Mouse (Mus musculus) cerebellum, postnatal 25 days (tissue): ENCODE data around the gene Mfsd13b.
"Not testable (repeated sequence)": the region's sequence is repeated elsewhere in the genome, so short reads cannot be mapped to it uniquely, and the experiment has no call there.

Experiments used
- DNase-seq, 2 experiments: peaks; one replicate each; pipeline ENCODE4 v3.0.0; 2021; ENCODE audit warnings: mixed read lengths in 2 of 2

The Mfsd13b gene

DNA sequence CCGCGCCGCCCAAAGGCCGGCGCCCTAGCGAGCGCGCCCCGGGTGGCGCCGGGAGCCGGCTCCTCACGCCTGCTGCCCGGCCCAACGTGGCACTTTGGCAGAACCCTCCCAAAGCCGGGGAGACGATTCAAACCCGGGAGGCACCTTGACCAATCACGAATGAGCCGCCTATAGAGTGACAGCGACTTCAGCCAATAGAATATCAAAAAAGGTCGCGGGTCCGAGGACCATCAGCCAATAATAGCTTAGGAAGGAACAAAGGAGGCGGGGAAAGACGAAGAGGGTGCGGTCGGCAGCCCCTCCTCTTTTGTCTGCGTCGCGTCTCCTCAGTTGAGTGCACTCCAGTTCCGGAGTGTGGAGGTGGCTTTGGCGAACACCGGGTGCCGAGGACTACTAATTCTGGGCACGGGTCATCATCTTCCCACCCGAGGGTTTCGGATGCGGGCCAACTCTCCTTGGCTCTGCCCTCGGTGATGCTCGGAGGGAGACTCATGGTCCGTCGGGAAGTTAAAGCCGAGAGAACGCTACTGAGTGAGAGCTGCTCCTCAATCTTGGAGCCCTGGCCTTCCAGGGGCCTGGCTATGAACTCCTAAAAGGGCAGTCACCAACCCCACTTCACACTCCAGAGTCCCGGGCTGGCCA, at the start of gene Mfsd13b, which contains the start of gene Cdr2:
TSS of gene Mfsd13b (plus strand) at position 310 of the 642 bp plus-strand sequence.
TSS of gene Cdr2 (minus strand) at position 113 of the 642 bp plus-strand sequence.
- DNase-seq = peak; percentile 93

DNA sequence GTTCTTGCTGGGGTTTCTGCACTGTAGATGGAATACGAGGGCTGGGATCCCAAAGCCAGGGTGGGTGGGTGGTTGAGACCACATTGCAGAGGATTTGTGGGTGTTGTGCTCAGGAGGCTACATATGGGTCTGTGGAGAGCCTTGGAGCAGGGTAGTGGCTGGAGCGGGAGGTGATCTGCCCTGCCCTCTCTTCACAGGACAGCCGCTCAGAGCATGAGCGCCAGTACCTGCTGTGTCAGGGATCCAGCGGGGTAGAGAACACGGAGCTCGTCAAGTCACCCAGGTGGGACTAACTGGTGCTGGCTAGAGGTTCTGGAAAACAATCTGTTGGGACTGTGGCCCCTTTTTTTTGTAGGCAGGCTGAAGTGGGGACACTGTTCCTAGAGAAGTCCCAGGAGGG, 49.2 kb upstream of the Mfsd13b start:
- DNase-seq = no peak

DNA sequence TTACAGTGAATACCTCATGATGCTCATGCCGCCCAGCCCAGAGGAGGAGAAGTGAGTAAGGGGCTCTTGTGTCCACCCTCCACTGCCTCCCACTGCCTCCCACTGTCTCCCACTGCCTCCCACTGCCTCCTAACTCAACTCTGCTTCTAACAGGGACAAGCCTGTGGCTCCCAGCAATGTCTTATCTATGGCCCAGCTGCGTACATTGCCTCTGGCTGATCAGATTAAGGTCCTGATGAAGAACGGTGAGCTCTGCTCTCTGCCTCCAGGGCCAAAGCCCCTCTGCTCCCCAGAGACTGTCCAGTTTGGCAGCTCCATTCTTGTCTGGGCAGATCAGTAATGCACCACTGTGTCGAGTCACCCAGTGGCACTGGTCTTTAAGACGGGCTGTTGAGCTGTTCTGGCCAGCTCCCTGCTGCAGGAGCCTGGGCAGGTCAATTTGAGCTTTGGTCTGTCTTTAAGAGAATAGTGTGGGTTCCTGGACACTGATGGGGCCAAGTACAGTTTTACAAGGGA, 48.6 kb upstream of the Mfsd13b start:
- no peak for DNase-seq

DNA sequence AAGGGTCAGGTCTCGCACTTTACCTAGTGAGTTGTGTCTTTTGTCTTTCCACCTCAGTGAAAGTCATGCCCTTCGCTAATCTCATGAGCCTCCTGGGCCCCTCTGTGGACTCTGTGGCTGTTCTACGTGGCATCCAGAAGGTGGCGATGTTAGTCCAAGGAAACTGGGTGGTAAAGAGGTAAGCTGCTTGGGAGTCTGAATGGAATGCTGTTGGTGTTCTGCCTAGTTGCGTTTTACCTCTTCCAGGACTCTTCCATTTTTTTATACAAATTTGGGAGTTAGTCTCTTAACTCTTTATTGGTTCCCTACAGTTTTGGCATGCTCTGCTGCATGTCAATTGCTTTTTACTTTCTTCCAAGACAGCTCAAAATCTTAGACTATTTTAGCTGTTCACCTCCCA, 47.6 kb upstream of the Mfsd13b start:
- DNase-seq = peak; percentile 33 to 57

DNA sequence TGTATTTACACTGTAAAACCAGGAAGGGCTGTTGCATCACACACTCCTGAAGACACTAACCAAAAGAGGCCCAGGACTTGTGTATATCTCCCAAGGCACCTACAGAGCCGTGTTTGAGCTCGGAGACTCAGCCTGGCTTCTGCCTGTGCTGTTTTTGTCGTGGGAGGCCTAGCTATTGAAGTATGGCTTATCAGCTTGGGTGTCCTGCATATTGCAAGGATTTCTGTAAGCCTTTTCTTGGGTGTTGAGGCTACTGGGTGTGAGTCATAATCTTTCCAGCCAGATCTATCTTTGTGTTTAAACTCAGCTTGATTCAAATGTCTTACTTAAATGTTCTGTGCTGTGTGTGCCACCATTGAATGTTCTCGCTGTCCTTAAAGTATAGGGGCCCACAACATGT, 45.8 kb upstream of the Mfsd13b start:
- DNase-seq = no peak

DNA sequence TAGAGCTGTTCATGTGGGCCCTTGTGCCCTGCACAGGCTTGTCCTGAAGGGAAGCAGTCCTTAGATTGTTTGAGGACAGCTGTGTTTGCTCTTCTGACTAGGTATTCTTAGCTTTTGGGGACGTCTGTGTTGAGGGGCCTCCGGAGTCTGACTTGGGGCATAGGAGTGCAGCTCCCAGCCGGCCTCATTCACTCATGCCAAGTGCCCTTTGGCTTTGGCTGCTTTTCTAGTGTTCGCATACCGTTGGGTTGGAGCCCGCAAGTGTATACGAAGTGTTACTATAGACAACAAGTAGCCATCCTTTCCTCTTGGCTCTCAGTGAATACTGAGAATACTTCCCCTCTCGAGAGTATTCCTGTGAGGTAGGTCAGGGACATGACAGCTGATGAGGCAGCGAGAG, 44.1 kb upstream of the Mfsd13b start:
- no peak for DNase-seq

DNA sequence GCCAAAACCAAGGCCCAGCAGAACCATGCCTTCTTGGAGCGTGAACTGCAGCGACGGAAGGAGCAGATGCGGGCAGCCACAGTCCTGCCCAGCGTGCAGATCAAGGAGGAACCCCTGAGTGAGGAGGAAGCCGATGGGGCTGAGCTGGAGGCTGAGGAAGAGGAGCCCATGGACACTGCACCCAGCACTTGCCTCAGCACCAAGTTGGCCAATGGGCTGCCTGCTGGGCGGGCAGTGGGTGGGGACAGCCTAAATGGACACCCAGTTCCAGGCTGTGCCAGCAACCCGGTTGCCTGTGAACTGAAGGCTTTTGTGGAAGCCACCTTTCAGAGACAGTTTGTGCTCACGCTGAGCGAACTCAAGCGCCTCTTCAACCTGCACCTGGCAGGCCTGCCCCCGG, 42.0 kb upstream of the Mfsd13b start:
- DNase-seq = peak in 1 of 2 experiments; percentile 28

DNA sequence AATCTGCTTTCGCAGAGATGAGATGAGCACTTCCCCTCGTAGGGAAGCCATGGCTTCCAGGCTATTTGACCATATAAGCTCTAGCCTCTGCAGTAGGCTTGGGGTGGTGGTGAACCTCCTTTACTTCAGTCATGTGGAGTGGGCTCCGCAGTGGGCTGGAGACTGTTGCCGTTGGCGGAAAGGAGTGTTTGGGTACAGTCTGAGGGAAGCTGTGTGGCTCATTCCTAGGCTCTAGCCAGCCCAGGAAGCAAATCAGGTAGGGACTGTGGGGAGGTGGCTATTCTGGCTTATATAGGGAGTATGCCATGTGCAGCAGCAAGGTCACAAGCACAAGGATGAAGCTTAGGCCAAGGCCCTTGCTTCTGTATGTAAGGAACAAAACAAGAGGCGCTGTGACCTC, 41.1 kb upstream of the Mfsd13b start:
- no peak for DNase-seq

DNA sequence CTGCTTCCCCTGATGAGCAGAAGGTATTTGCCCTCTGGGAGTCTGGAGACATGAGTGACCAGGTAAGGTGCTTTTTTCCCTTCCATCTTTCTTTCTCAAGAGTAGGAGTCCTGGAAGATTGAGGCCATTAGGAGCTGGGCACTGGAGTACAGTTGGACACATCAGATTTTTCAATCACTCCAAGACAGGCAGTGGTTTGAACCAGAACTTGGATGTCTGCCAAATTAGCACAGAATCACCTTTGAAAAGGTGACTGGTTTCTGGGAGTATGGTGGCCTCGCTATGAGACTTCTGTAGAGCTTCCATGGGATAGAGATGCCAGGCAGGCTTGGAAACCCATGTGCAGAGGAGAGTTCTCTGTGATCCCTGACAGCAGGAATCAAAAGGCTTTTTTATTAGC, 39.8 kb upstream of the Mfsd13b start:
- no peak for DNase-seq

DNA sequence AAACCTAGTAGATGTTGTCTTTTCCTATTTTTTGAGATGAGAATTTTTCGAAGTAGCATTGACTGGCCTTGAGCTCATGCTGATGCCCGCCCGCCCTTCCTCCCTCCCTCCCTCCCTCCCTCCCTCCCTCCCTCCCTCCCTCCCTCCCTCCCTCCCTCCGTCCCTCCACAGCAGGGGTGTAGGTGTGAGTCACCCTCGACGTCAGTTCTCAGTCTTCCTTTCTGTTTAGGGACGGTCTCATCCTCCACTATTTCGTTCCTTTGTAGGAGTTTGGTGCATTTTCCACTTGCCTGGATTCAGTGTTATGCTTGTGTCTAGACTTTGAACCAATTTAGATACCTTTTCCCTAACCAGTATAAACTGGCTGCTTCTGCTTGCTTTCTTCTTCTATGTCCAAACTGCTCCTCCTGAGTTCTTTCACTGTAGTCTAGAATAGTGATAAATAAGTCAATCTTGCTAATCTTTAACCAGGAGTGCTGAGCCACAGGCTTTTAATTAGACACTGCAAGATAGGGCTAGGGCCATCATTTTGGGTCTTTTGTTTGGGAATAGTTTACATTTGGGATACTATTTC, 38.3 kb upstream of the Mfsd13b start:
- no peak for DNase-seq

DNA sequence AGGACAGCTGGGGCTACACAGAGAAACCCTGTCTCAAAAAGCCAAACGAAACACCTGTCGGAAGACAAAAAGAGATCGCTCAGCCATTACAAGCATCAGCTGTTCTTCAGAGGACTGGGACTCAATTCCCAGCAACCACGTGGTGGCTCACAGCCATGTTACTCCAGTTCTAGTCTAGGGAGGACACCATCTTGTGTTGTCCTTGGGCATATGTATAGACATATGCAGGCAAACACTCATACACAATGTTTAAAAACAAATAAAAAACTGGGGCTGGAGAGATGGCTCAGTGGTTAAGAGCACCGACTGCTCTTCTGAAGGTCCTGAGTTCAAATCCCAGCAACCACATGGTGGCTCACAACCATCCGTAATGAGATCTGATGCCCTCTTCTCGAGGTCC, 28.7 kb upstream of the Mfsd13b start:
- DNase-seq = not testable (repeated sequence)

DNA sequence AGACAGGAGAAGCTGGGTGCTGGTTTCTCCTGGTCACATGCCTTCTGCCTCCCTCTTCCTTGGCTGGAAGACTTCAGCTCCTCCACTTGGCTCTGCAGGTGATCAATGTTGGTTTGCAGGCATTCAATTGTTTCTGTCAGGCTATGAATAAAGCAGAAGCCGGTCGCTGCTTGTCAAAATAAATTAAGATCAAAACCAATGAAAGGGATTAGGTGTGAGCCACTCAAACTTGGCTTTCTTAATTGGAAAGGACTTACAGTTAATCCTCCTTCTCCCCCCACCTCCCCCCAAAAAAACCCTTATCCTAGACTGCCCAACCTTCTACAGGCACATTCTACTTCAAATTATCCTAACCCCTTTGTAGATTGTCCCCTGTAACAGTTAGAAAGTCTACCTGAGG, 22.2 kb upstream of the Mfsd13b start:
- DNase-seq = no peak

DNA sequence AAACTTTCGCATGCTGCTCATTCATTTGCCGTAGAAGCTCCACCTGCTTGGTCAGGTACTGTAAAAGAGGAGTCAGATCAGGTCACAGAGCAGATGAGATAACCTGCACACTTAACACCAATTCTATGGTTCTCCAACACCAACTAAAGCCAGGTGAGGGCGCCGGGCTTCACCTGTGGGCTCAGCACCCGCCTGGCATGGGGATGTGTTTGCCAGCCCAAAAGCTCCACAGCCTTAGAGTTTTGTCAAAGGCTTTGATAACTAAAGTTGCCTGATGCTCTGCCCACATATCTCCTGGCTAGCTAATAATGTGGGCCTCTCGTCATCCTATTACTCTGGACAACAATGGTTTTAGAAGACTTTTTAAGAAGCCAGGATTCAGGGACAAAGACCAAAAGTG, 21.7 kb upstream of the Mfsd13b start:
- peak in 1 of 2 experiments; percentile 18 for DNase-seq

DNA sequence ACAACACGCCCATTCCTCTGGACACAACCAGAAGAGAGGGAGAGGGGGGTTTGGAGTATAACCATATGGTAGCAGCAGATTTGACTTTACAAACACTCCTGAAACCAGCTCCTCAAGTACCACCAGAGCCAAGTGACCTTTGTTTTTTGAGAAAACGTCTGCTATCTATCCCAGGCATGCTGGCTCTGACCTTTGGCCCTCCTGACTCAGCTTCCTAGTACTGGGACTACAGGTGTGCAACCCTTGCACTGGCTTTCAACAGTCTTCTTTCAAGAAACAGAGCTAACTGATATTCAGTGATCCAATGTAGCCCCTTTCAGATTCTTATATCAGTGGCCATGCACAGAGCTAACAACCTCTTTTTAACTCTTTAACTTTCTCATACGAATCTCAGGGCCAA, 20.4 kb upstream of the Mfsd13b start:
- no peak for DNase-seq

DNA sequence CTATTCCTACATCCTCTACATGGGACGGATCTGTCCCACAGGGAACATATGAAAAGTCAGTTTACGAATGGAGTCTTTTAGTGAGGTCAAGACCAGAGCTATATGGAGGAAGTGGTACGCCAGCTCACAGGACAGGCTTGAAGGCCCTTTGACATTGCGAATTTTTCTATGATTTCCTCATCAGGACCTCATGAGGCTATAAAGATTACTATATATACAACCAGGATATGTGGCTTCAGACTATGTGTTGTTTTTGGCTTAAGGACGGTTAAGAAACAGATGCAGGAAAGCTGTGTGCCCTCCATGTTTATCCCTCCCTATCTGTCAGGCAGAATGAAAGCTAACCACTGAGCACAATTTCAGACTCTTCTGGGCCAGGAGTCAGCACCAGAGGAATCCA, 19.2 kb upstream of the Mfsd13b start:
- no peak for DNase-seq

DNA sequence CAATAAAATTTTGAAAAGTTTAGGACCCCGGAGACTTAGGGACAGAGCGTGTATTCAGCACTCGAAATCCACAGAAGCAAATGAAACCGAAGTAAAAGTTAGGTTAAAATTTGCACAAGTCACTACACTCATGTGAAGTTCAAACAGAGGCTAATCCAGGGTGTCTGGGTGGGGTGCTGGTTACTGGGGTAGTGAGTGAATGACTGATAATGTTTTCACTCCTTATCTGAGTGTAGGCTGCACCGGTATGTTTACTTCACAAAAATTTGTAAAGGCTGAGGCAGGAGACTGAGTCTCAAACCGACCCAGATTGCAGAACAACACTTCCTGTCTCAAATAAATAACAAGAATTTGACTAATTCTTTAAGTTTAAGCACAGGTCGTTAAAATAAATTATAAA, 13.1 kb upstream of the Mfsd13b start:
- no peak for DNase-seq

DNA sequence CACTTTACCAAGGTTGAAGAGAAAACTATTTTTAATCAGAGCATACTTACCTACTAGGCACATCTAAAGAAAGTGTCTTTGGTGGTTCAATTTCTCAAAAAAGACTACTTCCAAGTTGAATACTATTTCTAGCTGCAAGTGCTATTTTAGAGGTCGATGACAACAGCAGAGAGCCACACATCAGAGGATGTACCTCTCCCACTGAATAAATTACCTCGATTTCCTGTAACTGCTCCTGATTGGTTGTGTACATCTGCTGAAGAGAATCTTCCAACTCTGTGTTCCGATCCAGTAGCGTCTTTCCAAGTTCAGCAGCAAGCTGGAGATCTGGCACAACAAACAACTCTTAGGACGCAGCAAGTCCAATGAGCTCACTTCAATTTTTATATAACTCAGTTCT, 12.2 kb upstream of the Mfsd13b start:
- no peak for DNase-seq

DNA sequence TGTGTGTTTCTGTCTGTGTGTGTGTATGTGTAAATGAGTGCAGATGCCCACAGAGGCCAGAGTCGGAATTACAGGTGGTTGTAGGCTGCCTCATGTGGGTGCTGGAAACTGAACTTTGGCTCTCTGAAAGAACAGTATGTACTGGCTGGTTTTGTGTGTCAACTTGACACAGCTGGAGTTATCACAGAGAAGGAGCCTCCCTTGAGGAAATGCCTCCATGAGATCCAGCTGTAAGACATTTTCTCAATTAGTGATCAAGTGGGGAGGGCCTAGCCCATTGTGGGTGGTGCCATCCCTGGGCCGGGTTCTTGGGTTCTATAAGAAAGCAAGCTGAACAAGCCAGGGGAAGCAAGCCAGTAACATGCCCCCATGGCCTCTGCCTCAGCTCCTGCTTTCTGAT, 9.8 kb upstream of the Mfsd13b start:
- not testable (repeated sequence) for DNase-seq

DNA sequence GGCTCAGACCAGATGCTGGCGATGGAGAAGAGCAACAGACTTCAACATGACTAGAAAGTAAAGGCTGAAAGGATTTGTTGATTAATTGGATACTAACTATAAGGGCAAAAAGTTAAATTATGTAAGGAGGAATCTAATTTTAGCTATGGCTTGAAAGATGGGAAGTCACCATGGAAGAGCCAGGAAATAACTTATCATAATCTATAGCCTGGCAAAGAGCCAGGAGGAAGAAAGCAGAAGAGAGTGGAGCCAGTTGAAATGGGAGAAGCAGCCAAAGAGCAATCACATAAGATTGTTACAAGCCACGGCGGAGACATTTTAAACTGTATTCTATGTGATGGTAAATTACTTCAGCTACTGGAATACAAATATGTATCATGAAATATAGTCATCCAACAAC, 8.3 kb upstream of the Mfsd13b start:
- no peak for DNase-seq

DNA sequence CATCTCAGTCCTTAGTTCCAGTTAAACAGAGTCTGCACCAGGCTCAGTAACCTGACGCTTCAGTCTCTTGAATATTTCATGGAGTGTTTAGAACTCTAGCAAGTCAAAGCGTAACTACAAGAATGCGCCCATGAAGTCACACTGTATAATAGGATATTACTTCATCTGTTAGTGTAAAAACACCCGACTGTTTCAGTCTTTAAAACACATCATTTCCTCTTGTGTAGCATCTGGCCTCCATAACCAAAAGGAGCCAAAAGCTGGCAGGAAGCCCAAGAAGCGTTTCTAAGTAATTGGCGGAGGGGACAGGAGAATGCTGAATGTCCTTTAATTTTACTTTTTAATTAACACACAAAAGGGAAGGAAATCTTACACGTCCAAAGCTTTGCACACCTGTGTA, 5.2 kb upstream of the Mfsd13b start:
- DNase-seq = no peak

DNA sequence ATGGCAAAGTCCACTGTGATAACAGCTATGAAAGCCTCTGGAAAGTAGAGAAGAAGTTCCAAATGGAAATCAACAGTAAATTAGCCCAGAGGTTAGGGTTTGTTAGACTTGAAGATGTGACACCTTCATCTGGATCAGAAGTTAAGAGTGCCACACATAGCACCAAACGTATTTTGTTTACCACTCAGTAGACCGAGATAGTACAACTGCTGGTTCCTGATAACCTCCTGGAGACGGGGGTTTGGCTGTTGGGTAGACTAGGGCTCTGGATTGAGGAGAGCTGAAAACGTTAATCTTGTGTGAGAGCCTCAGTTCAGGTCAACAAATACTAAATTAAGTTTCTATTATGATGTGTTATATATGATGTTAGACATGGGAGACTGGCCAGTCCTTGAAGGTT, 2.3 kb upstream of the Mfsd13b start:
- no peak for DNase-seq

DNA sequence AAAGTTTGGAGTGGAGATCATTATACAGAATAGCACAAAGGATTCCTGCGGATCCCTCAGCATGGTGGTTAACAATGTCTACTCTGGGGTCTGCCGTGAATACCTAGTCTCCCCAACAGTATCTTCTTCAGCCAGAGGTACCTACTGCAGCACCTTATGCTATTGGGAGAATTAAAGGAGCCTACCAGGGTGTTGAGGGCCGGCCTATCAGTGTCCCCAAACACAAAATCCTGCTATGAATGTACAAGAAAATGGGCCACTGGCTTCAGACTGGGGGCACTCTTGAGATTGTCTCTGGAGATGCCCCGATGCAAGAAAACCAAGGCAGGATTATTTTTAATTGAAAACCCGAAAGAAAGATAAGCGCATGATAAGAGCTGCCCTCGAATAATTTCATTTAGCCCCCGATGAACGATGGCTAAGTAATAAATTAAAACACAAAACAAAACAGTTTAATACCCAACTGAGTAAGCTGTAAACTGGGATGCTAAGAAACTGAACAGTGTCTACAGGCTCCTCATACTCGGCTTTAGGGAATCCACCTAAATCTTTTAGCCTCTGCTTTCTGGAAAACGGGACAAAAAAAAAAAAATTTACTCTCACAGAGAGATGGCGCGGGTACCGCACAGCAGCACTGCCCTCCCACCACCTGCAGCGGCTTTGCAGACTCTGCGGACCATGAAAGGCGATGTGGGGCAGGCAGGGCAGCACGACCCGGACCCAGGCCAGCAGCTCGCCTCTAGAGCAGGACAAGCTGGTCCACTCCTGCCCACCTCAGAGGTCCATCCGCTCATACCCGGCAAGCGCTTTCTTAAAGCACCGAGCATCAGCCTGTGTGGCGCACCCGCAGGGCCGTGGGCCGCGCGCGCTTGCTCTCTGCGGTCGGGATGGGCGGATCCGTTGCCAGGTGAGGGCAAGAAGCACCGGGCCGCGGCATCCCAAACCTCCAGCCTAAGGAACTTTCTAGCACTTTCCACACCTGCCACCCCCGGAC, 1.1 kb upstream of the Mfsd13b start:
- DNase-seq = peak; percentile 61 to 72

DNA sequence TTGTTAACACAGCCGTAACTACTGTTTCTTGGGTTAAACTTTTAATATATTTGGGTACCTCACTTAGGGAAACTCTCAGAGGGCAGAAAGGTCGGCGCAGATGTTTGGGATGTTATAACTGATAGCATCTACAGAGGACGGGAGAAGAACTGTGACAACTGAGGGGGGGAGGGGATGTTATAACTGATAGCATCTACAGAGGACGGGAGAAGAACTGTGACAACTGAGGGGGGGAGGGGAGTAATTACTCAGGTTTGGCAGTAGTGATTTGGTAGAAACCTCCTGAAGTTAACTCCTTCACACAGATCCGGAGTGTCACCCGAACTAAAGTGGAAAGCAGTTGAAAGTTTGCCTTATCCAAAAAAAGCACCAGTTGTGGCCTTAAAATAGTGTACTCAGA, 659 bp downstream of the Mfsd13b start:
- DNase-seq = no peak

DNA sequence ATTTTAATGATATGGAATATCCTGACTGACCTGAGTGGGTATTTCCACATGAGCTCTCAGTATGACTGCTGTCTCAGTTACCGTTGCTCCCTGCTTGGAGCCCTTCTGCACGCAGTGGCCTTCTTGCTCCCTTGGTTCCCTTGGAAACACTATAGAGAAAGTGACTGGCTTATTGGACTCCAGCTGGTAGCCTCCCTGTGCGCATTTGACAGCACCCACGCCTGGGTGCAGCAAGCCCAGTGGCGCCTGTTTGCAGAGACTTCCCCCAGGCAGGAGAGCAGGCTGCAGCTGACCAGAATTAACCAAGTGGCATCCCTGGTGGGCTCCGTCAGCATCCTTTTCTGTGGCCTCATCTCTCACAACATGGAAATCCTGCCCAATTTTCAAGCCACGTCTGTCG, 8.9 kb downstream of the Mfsd13b start:
- no peak for DNase-seq
